Mouse (Mus musculus): Measurements from ENCODE around the gene Mcf2l.

Mcf2l gene

DNA sequence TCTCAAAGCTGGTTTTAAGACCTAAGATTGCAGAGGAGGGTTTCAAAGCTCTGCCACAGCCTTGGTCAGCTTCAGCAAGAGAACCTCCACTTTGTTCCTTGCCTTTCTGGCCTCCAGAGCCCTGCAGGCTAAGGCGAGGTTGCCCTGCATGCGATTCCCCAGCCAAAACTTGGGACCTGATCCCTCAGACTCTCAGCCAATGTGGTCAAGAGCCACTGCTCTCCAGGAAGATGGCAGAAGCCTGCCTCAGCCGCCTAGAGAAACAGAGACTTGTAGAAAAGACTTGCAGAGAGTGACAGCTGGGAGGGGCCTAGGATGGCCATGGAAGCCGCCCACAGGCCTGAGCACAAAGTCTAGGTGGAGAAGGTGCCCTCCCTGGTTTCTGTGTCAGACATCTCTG is 1.4 kb downstream of the Mcf2l start:
- no peak for DNase-seq

DNA sequence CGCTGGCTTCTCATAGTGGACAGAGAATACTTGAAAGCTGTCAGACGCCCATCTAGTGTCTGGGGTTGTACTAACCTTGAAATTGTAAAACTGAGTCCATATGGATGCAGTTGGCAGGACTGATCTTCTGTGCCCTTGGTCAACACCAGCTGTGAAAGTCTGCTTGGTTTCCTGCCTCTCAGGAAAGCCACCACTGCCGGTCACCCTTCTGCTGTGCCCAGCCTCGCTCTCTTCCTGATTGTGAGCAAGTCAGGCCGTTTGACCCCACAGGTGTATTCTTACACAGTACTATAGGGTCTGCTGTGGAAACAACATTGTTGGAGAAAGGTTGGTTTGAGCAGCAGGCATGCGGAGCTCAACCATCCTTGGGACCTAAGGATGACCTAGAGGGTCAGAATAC is 3.5 kb downstream of the Mcf2l start:
- DNase-seq: no peak

DNA sequence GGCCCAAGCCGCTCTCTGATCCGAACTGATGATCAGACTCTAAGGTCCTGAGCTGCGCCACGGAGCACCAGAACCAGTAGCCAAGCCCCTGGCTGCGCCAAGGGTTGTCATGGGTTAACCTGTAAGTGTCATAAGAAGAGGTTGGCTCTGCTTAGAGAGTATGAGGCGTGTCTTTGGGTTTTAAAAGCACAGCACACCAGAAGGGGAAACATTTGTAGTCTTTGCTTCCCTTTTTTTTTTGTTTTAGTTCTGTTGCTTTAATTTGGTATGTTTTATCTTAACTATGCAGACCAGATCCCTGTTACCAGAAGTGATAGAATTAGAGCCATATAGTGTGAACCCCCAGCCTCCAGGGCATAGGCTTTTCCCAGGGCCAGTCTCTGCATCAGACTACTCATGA is 6.6 kb downstream of the Mcf2l start:
- no peak for DNase-seq

DNA sequence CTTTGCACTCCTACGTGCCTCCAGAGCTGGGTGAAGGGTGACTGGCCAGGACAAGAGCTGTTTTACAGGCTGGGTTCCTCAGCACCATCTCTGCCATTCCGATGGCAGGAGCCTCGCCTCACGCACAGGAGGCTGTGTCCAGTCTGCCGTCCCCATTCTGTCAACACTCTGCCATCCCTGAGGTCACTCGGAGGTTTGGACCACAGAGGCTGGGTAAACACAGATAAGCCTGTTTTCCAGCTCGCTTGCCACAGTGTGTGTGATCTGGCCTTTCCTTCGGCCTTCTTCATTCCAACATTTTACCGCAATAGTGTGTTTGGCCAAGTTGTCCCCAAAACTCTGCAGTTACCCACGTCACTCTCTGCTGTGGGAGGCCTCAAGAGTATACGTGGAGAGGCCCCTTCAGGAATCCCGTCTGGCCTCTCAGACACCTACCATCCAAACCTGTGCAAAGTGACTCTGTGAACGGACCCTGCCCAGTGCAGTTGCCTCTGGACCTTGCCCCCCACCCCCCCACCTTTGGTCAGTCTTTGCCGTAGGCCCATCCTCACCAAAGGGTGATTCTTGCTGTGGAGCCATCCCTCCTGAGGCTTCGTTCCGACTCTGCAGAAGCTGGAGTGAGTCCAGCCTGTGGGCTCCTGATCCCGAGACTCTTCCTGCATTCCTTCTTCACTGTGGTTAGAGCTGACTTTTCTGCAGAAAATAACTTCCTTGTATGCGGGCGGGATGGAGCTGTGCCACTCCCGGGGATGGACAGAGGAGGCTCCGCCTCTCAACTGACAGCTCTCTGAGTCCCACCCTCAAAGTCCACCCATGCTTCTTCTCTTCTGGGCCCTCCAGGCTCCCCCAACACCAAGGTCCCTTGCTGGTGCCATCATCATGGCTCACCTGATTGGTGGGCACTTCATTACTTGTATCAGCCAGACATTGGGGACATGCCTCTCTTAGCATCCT is 9.7 kb downstream of the Mcf2l start:
- DNase-seq: no peak

DNA sequence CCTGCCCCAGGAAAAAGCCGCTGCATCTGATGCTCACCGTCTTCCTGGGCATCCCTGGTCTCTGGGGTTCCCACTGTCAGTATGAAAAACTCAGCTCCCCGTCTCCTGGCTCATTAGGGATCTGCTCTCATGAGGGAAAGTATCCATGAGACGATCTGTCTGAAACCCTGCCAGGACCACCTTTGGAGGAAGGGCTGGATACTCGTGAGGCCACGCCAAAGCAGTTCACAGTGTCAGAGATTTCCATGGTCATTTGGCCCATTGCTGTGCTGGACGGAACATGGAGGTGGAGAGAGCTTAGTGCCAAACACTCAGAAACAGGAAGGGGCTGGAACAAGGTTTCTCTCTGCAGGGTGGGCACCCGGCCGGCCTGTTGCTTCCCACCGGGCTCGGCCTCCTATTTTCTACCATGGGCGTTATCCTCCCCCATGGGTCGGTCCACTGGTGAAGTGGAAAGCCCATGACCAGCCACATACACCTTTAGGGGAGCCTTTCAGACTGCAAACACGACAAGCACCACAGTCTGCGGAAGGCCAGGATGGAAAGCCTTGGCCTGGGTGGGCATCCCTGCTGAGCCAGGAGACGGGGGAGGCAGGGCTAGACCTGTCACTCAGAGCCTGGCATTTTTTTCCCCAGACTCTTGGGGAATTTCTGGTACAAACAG is 14.3 kb downstream of the Mcf2l start:
- no peak for DNase-seq

DNA sequence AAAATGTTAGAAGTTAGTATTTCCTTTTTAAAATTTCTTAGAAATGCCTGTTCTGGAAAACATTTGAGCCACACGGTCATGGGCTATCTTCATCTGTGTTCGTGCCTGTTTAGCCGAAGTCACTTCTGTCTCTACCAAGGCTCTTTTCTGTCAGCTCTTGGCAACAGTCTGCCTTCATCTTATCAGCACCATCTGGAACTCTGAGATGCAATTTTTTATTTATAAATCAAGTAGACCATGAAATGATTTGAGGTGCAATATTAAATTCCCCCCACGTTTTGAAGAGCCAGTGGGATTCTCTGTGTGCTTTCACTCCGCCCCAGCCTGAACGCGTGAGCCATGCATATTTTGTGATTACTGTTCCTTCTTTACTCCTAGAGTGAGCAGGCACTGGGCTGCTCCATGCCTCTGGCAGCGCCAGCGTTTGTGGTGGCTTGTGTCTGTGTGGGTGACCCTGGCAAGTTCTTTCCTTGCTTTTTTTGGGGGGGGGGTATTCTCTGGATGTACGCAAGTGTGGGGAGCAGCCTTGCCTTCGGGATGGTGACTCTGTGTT is 15.5 kb downstream of the Mcf2l start:
- DNase-seq: no peak

DNA sequence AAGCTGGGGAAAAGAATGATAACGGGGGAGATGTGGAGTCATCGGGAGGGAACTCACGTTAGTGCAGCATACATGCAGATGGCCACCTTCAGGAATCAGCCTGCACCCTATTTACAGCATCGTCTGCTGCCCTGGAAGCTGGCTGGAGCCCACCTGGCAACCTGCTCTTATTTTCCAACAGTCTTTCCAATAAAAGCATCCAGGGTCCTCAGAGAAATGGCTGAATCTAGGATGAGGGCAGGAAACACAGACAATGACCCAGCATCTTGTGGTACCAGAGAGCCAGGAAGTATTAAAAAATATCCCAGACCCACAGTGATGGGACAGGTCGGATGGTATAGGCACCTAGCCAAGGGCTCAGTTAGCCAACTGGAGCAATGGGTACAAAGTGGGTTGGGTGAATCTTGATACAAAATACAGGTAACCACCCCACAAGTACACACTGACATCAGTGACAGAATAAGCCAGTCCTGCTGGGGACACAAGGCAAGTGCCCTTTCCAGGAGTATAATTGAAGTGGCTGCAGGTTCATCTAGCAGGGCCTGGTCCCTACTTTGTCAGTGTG is 19.4 kb downstream of the Mcf2l start:
- DNase-seq: no peak

DNA sequence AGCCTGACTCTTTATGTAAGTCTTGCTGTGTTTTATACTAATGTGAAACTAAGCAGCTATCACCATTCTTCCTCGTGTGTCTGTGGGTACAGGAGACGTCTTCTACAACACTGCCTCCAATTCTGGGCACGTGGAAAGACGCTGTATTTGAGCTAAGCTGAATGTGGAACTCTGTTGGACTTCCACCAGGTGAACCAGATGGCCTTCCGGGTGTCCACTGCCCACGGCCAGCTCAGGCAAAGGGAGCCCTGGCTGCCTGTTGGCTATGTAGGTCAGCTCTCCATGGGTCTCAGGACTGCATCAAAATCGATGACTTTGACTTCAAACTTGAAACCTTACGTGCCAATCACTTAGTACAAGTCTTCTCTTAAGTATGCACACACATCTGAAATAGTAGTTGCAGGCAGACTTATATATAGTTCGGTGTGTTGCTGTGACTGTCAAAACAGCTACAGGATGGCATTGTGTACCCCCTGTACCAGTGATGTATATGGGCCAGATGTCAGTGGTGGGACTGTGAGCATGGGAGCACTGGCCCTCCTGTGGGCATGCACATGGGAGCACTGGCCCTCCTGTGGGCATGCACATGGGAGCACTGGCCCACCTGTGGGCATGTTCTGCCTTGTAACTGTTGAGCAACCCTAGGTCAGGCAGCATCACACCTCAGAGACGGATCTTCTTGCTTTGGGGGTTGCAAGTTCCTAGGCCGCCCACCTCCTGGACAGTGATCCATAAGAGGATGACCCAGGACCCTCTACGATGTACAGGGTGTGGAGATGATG is 20.4 kb downstream of the Mcf2l start:
- no peak for DNase-seq

DNA sequence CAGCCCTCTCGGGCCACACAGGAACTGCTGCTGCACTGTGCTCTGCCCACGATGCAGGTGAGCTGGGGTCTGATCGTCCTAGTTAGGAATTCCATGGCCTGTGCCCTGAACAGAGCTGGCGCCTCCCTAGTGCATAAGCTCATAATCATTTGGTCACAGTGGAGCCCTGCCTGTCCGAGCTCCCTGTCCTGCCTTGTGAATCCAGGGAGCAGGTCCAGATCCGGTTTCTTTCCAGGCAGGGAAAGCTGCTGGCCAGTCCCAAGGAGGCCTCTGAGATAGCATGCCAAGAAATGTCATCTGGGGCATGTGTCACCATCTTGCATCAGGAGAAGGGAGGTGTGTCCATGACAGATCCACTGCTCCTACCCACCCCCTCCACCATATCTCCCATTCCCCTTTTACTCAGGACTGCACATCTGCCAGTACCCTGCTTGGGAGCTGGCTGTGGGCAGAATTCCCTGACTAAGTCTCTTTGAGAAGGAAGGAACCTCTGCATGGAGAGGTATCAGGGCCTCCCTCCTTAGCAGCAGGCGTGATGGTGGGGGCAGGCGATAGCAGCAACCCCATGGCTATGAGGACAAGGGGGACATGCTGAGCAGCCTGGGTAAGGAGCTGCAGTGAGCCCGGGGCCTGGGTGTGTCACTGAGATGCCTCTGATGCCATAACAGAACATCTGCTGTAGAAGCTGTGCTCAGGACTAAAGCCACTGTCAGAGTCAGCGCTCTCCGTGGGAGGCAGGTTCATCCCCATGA is 21.4 kb downstream of the Mcf2l start:
- no peak for DNase-seq

DNA sequence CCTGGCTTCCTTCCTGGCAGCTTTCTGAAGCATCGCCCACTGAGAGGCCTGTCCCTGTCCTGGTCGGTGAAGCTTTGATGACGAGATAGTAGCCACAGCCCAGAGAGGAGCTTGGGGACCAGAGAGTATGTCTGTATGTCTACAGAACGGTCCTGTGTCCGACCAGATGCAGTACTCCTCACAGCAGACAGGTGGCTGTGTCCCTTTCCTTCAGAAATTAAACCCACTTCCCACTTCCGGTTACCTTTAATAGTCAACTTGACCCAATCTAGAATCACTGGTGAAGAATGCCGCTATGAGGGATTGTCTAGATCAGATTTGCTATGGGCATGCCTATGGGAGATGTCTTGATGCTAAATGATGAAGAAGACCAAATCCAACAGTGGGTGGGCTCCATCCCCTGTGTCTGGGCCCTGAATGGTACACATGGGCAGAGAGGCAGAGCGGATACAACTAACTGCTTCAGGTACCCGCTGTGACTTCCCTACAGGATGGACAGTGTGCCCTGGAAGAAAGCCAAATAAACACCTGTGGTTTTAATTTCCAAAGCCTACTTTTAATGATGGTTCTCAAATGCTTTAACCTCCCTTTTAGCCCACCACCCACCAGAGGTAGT is 22.0 kb downstream of the Mcf2l start:
- no peak for DNase-seq

DNA sequence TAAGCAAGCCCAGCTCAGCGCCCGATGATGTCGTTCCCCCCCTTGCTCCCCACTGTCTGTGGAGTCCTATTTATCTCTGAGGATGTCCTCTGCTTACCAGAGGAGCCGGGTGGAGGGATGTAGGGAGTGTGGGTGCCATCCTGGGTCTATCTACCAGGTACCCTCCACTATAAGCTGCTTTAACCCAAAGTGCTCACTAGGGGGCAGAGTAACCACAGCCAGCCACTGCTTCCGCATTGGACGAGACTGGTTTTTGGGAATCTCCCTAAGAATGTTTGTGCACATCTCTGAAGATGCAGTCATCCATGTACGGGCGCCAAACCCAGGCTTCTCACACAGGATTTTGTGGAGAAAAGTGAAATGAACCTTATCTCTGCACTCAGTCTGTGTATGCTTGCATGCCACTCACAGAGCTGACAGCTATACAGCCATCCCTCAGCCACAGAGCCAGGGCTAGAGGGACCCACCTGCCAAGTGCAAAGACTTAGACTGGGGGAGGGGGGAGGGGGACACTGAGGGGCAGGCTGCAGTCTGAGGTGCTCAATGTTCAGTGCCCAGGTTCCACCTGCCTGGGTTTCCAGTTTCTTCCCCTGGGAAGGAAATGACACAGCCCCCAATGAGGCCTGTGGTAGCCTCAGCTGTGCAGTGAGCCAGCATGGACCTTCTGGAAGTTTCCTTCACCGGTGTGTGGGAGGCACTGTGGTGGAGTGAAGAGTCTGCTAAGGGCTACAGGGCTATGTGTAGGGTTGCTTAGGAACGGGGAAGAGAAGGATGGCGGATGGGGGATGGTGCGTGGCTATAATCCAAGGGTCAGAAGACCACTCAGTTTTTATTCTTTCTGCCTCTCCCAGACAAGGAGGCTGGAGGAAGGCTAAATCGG is 23.1 kb downstream of the Mcf2l start:
- DNase-seq: peak; percentile 58

DNA sequence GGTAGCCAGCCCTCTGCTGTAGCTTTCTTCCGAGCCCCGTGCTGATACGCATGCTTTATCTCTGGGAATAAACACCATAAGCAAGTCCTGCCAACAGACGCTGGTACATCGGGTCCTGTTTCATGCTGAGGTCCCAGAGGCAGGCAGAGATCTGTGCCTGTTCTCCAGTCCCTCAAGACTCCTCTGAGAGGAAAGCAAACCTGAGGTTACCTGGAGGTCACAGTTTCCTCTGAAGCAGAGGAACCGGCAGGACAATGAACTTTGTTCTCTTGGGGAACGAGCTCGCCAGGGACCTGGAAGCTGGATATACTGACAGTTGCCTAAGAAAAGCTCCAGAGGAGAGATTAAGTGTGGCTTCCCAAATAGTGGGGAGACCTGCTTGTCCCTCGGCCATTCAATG is 24.2 kb downstream of the Mcf2l start:
- DNase-seq: no peak

DNA sequence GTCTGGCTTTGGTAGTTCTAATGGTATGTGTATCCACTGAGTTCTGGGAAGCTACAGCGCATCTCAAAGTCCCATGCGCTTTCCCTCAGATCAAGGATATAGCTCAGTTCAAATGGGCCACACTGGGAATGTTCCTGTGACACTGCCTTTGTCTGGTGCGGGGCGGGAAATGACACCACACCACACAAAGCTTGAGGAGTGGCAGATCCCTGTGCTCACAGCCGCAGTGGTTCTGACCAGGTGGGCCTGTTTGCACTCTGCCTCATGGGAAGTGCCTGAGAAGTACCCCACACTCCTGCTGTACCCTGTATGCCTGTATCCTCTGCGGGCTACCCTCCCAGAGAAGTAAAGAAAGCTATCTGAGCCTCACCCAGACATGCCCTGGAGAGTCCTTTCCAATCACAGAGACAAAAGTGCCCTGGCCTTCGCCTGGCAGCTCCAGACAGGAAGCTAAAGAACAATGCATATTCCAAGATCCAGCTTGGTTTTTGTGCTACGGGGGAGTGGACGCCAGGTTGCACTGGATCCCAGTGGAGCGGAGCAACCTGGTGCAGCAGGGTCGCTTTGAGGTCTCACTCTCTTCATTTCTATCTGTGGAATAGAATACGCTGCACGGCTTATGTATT is 30.3 kb downstream of the Mcf2l start:
- no peak for DNase-seq

DNA sequence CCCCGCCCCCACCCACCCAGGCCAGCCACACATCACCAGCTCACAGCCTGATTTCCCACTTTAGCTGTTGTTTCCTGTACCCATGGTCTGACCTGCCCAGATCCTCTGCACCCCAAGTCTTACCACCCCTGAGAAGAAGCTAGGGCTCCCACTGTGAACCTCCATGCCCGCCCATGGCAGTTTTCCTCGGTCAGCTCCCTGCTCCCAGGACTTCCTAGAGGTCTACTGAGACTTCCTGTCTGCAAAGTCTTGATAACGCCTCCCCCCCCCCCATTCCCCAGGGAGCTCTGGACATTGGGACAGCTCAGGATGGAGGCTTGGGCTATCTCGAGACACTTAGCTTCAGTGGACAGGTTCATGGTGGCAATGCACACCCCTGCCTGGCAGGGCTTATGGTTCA is 31.5 kb downstream of the Mcf2l start:
- no peak for DNase-seq

DNA sequence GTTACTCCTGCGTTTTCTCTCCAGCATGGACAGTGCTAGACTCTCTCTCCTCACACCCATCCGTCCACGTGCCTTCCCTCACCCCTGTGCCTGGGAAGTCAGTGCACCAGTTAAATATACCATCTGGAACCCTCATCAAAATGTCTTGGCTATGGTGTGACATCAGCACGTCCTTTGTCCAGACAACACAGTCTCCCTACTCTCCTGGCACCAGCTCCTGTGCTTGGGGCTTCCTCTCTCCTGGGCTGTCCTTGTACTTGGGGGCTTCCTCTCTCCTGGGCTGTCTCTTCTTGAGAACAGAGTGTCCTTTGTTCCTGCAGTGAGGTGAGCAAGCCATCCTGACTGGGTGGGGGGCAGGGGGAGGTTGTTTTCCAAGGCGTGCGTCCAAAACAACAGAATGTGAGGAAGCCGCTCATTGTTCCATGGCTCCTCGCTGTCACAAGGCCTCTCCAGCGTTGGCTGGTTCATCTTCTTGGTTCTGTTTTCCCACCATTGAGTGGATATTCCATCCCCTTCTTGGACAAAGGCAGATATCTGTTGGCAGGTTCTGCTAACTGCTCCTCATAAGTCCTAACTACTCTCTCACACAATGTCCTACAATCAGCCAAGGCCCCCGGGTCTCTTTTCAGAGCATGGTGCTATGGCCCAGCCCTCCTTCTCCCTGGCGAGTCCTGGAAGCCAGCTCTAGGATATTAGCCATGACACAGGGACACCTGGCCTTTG is 32.2 kb downstream of the Mcf2l start:
- DNase-seq: no peak

DNA sequence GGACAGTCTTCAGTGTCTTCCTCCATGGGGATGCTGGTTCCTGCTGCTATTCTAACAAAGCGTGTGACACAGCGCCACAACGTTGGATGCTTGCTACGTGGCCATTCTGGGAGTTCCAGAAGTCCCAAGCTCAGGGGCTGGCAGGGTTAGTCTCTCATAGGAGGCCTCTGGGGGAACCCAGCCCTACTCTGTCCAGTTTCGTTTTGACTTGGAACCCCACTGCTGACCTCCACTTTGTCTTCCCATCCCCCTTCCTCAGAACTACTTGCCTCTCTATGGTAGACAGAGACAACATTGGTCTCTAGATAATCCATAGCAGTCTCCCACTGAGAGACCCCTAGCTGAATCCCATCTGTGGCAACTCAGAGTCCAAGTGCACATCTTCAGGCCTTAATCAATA is 33.0 kb downstream of the Mcf2l start:
- no peak for DNase-seq

DNA sequence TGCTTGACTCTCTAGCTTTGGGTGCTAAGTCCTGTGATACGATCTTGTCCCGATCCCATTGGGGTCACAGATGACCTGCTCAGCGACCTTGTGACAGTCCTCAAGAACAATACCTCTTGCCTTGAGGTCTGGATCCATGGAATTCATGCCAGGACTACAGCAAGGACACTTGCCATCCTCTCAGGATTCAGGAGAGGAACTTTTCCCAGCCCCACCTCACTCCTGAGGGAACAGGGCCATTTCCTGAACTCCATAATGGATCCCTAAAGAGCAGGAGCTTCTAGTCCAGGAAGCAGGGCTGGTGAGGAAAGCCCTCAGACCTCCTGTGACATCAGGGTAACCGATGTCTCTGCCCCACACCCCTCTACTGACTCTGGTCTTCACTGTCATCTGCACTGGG is 34.1 kb downstream of the Mcf2l start:
- DNase-seq: no peak

DNA sequence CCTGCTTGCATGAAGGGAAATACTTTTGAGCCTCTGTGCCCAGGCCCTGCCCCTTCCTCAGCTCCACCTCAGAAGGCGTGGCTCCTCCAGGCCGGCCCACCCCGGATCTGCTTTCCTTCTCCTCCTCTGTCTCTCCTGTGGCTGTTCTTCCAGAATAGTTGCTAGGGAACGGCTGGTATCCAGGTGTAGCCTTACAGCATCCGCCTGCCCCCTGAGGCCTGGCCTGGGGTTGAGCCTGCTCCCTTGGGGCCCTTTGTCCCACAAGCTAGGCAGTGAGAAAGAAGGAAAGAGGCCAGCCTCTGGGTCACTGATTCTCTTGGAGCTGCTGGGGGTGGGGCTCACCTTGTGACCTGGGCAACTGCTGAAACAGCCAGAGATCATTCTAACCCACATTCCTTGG is 38.4 kb downstream of the Mcf2l start:
- no peak for DNase-seq

DNA sequence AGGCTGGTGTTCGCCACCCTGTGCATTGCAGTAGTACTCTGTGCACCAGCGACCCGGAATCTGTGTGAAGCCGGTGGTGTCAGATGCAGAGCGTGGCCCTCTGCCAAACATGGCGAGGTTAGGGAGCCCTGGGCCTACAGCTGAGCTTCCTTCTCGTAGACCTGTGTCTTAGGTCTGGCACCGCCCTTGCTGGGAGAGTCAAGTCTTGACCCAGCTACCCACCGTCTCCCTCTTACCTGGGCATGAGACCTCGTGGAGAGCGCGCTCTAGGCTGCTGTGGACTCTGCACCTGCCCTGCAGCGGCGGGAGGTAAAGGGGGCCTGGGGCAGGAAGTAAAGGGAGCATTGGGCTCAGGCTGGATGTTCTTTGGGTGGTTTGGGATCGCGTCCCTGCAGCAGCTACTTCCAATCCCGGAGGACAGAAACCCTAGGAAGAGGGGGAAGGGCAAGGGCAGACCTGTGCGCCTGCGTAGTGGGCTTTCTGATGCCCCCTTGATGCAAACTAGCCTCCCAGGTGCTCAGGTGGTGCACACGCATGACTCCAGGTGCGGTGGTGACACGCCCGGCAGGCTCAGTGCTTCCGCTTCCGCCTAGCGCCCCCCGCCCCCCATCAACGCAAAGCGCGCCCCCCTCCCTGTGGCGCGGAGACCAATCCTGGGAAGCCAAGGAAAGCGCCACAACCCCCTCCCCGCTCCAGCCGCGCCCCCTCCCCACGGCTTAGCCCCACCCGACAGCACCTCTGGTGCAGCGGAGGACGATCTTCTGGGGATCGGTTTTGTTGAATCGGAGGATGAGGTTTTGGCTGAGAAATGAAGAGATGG is 41.8 kb downstream of the Mcf2l start:
- DNase-seq: peak; percentile 80
